Mouse (Mus musculus): ENCODE data around the gene Hesx1. TPM values are rescaled to one million over a fixed set of nuclear protein-coding genes. Genes with fewer than 3 reads are reported as not detected.

The Hesx1 gene
- total RNA-seq, 2 experiments from 2014 or later = not detected

GRCm38 (mm10) chr14:26979808-26980207, 14.4 kb upstream of the Hesx1 start:
- DNase-seq (ENCODE audit: extremely low spot score in 1 of 2, low spot score in 2 of 2) = no peak
- no peak overlapping the region for H3K27ac ChIP-seq
- no peak for TF ChIP-seq CTCF (IDR thresholded peaks at IDR 0.05)
- no peak overlapping the region for H3K4me3 ChIP-seq
- intact Hi-C loops (cut with DNase I) = loop anchor here (5.0 to 10.0 kb wide), 3 partner anchors 125 to 445 kb away; partner anchors contain the start of gene Fam208a

- H3K4me3 ChIP-seq = no peak overlapping the region
- DNase-seq (ENCODE audit: extremely low spot score in 1 of 2, low spot score in 2 of 2) = no peak
- TF ChIP-seq CTCF (IDR thresholded peaks at IDR 0.05) = no peak
- intact Hi-C loops (cut with DNase I) = loop anchor here (5.0 kb wide), 1 partner anchor 191 kb away; no protein-coding TSS in a partner anchor
- no peak overlapping the region for H3K27ac ChIP-seq
These were observed 13.2 kb upstream of the Hesx1 start for GRCm38 (mm10) chr14:26981021-26981420.

- intact Hi-C loops (cut with DNase I) = loop anchor here (5.0 kb wide), 1 partner anchor 191 kb away; no protein-coding TSS in a partner anchor
- H3K27ac ChIP-seq = no peak overlapping the region
- TF ChIP-seq CTCF (IDR thresholded peaks at IDR 0.05) = peak; percentile 35
- DNase-seq (ENCODE audit: extremely low spot score in 1 of 2, low spot score in 2 of 2) = no peak
- no peak overlapping the region for H3K4me3 ChIP-seq
These were observed 12.6 kb upstream of the Hesx1 start for GRCm38 (mm10) chr14:26981494-26982149.

DNA sequence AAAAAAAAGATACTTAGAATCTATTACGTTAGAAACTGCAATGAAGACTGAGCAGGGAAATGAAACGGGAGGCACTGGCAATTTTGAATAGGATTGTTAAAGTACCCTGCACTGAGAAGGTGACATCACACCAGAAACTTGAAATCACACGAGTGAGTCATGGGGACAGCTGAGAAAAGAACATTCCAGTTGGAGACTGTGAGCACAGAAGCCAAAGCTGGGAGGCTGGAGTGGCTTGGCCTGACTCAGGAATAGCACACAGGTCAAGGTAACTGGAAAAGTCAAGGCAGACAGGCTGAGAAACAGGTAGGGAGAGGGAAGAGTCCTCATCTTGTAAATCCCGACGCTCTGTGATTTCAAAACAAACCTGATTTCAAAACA, 12.1 kb upstream of the Hesx1 start:
- intact Hi-C loops (cut with DNase I) = loop anchor here (5.0 kb wide), 1 partner anchor 190 kb away; no protein-coding TSS in a partner anchor
- DNase-seq (ENCODE audit: extremely low spot score in 1 of 2, low spot score in 2 of 2) = no peak
- TF ChIP-seq CTCF (IDR thresholded peaks at IDR 0.05) = no peak

GRCm38 (mm10) chr14:26988694-26989093, 5.5 kb upstream of the Hesx1 start:
- H3K4me3 ChIP-seq = no peak overlapping the region
- DNase-seq (ENCODE audit: extremely low spot score in 1 of 2, low spot score in 2 of 2) = no peak
- TF ChIP-seq CTCF (IDR thresholded peaks at IDR 0.05) = peak; percentile 53
- intact Hi-C loops (cut with DNase I) = no loop called here
- H3K27ac ChIP-seq = no peak overlapping the region

More for the DNA sequence above, 12.1 kb upstream of the Hesx1 start:
- Histone ChIP-seq H3K4me3 (no peak overlapping the region), H3K27ac (no peak overlapping the region)

DNA sequence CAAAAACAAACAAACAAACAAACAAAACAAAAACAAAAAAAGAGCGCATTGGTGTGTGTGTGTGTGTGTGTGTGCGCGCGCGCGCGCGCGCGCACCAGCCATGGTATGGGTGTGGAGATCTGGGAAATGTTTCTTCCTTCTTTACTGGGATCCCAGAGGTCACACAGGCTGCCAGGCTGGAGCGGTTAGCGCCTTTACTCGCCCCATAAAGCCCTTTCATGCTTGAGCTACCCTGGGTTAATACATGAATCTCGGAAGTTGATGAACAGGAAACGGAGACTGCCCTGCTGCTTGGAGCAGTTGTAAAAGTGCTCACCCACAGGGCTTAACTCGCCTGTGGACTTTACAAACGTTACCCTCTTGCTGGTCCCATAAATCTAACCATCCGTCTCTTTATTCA, 2.6 kb upstream of the Hesx1 start:
- no peak overlapping the region for H3K27ac ChIP-seq
- intact Hi-C loops (cut with DNase I) = no loop called here
- no peak overlapping the region for H3K4me3 ChIP-seq
- no peak for DNase-seq (ENCODE audit: extremely low spot score in 1 of 2, low spot score in 2 of 2)
- no peak for TF ChIP-seq CTCF (IDR thresholded peaks at IDR 0.05)

- no peak overlapping the region for H3K4me3 ChIP-seq
- no peak for DNase-seq (ENCODE audit: extremely low spot score in 1 of 2, low spot score in 2 of 2)
- no peak for TF ChIP-seq CTCF (IDR thresholded peaks at IDR 0.05)
- intact Hi-C loops (cut with DNase I) = no loop called here
- no peak overlapping the region for H3K27ac ChIP-seq
These were observed 789 bp upstream of the Hesx1 start for GRCm38 (mm10) chr14:26993427-26993826.

- intact Hi-C loops (cut with DNase I) = no loop called here
- Histone ChIP-seq H3K4me3 (no peak overlapping the region), H3K27ac (no peak overlapping the region)
- DNase-seq (ENCODE audit: extremely low spot score in 1 of 2, low spot score in 2 of 2) = no peak
- no peak for TF ChIP-seq CTCF (IDR thresholded peaks at IDR 0.05)
These were observed 2.0 kb downstream of the Hesx1 start for GRCm38 (mm10) chr14:26996257-26996656.

DNA sequence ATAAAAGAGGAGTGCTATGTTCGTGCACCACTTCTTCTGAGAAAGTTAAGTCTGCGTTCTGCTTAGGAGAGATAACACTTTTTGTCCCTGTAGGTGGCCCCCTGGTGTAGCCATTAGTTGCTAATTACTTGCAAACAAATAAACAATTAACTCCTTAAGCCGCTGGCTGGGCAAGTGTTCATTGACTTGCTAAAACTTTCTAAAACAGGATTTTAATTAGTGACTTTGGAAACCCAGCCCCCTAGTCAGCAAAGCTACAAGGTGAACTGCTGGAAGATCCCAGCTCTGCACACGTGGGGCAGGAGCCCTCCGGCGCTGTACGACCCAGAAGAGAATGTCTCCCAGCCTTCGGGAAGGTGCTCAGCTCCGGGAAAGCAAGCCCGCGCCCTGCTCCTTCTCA, 6.2 kb downstream of the Hesx1 start:
- H3K4me3 ChIP-seq = no peak overlapping the region
- no peak overlapping the region for H3K27ac ChIP-seq
- intact Hi-C loops (cut with DNase I) = no loop called here
- no peak for DNase-seq (ENCODE audit: extremely low spot score in 1 of 2, low spot score in 2 of 2)
- no peak for TF ChIP-seq CTCF (IDR thresholded peaks at IDR 0.05)

DNA sequence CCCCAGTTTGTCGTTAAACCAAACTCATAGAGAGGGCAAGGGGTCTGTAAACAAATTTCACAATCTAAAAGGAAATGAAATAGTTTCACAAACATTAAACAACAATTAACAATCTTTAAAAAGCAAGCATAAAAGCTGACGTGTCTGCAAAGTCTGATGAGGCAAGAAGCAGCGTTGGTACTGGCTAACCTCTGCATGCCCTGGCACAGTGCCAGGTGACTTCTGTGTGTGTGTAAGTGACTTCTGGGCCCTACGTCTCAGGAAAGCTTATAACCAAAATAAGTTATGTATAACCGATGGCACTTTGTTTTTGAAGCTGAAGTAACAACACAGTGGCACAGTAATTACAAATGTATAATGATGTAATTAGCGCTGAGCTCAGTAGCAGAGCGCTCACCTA, 10.7 kb downstream of the Hesx1 start:
- TF ChIP-seq CTCF (IDR thresholded peaks at IDR 0.05) = no peak
- intact Hi-C loops (cut with DNase I) = no loop called here

GRCm38 (mm10) chr14:27005937-27006336, 11.7 kb downstream of the Hesx1 start:
- intact Hi-C loops (cut with DNase I) = no loop called here
- Histone ChIP-seq H3K27ac (no peak overlapping the region), H3K4me3 (no peak overlapping the region)
- no peak for DNase-seq (ENCODE audit: extremely low spot score in 1 of 2, low spot score in 2 of 2)
- no peak for TF ChIP-seq CTCF (IDR thresholded peaks at IDR 0.05)

More for the DNA sequence above, 10.7 kb downstream of the Hesx1 start:
- Histone ChIP-seq H3K4me3 (no peak overlapping the region), H3K27ac (no peak overlapping the region)
- DNase-seq (ENCODE audit: extremely low spot score in 1 of 2, low spot score in 2 of 2) = no peak

DNA sequence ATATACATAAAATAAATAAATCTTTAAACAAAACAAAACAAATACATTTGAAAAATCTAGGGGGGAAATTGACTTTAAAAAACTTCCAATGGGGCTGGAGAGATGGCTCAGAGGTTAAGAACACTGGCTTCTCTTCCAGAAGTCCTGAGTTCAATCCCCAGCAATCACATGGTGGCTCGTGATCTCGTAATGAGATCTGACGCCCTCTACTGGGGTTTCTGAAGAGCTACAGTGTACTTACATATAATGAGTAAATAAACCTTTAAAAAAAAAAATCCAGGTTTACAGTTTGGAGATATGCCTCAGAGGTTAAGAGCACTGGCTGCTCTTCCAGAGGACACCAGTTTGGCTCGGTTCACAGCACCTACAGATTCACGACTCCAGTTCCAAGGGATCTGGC, 17.3 kb downstream of the Hesx1 start:
- no peak for TF ChIP-seq CTCF (IDR thresholded peaks at IDR 0.05)
- DNase-seq (ENCODE audit: extremely low spot score in 1 of 2, low spot score in 2 of 2) = no peak
- H3K27ac ChIP-seq = no peak overlapping the region
- no peak overlapping the region for H3K4me3 ChIP-seq
- intact Hi-C loops (cut with DNase I) = no loop called here

DNA sequence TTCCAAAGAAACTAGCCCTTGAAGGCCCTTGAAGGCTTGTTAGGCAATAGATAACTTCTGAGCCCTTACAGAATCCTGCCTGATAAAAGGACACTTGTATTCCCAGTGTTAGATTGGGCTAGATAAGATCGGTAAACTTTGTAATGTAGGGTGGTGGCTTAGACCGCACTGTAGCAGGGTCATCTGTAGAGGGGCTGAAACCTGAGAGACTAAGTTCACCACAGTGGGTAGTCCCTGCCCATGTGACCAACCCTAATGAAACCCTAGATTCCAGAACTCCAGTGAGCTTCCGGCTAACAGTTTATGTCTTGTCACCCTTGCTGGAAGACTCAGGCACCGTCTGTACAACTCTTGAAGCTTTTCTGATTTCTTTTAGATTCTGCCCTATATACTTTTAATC, 19.4 kb downstream of the Hesx1 start:
- no peak for TF ChIP-seq CTCF (IDR thresholded peaks at IDR 0.05)
- no peak for DNase-seq (ENCODE audit: extremely low spot score in 1 of 2, low spot score in 2 of 2)
- Histone ChIP-seq H3K4me3 (no peak overlapping the region), H3K27ac (no peak overlapping the region)
- intact Hi-C loops (cut with DNase I) = no loop called here
